Mouse (Mus musculus) cerebellum, adult 11-12 months (tissue): Measurements from ENCODE around the gene Rab11b.
"Not testable (repeated sequence)": the region's sequence is repeated elsewhere in the genome, so short reads cannot be mapped to it uniquely, and the experiment has no call there.

Experiments
- DNase-seq: peaks from one replicate; pipeline ENCODE4 v3.0.0; 2022

Rab11b gene

GRCm38 (mm10) chr17:33766389-33766788 is 6.1 kb upstream of the Rab11b start:
- DNase-seq = no peak

- peak; percentile 88 for DNase-seq
Measured at GRCm38 (mm10) chr17:33759767-33760254, 519 bp downstream of the Rab11b start.

- DNase-seq = peak; percentile 42
Measured at GRCm38 (mm10) chr17:33757231-33757630, 3.1 kb downstream of the Rab11b start.

- peak; percentile 27 for DNase-seq
Measured at GRCm38 (mm10) chr17:33756108-33756790, 4.1 kb downstream of the Rab11b start.

GRCm38 (mm10) chr17:33755418-33756107 is 4.8 kb downstream of the Rab11b start:
- peak; percentile 18 for DNase-seq

GRCm38 (mm10) chr17:33754656-33755055 is 5.7 kb downstream of the Rab11b start:
- DNase-seq = no peak

- no peak for DNase-seq
Measured at GRCm38 (mm10) chr17:33752297-33752696, 8.0 kb downstream of the Rab11b start.

- DNase-seq = no peak
Measured at GRCm38 (mm10) chr17:33751181-33751580, 9.1 kb downstream of the Rab11b start.

GRCm38 (mm10) chr17:33749451-33749850 is 10.9 kb downstream of the Rab11b start:
- DNase-seq = no peak

GRCm38 (mm10) chr17:33746011-33746410 is 14.3 kb downstream of the Rab11b start:
- no peak for DNase-seq

GRCm38 (mm10) chr17:33744686-33745384 is 15.5 kb downstream of the Rab11b start:
- no peak for DNase-seq

GRCm38 (mm10) chr17:33742420-33742819 is 17.9 kb downstream of the Rab11b start:
- DNase-seq = no peak

GRCm38 (mm10) chr17:33733526-33733925 is 26.8 kb downstream of the Rab11b start:
- DNase-seq = not testable (repeated sequence)

- DNase-seq = not testable (repeated sequence)
Measured at GRCm38 (mm10) chr17:33732556-33733083, 27.7 kb downstream of the Rab11b start.

GRCm38 (mm10) chr17:33729215-33729614 is 31.1 kb downstream of the Rab11b start:
- DNase-seq = no peak

GRCm38 (mm10) chr17:33728396-33728795 is 31.9 kb downstream of the Rab11b start:
- DNase-seq = no peak

- no peak for DNase-seq
Measured at GRCm38 (mm10) chr17:33719736-33720378, 40.5 kb downstream of the Rab11b start.

- peak; percentile 12 for DNase-seq
Measured at GRCm38 (mm10) chr17:33718944-33719725, 41.2 kb downstream of the Rab11b start.

GRCm38 (mm10) chr17:33718384-33718881 is 41.9 kb downstream of the Rab11b start, which contains the start of gene March2:
March2 (minus strand) TSS chr17:33718670.
- DNase-seq = peak; percentile 96

- DNase-seq = no peak
Measured at GRCm38 (mm10) chr17:33717982-33718381, 42.3 kb downstream of the Rab11b start.

- DNase-seq = no peak
Measured at GRCm38 (mm10) chr17:33717246-33717645, 43.1 kb downstream of the Rab11b start.

GRCm38 (mm10) chr17:33714779-33715178 is 45.6 kb downstream of the Rab11b start:
- DNase-seq = no peak
